Mouse (Mus musculus) adrenal gland, postnatal 36 days (tissue): Measurements from ENCODE around the gene Fam170b. TPM values are rescaled to one million over a fixed set of nuclear protein-coding genes. Genes with fewer than 3 reads are reported as not detected.

Experiments
- total RNA-seq, 2 experiments: library from RNA; stranded (reverse); gene quantifications; 2 replicates each; pipeline ENCODE4 v1.2.3; 2021

Gene Fam170b
- total RNA-seq, 2 experiments from 2014 or later: 0.33 to 0.36 TPM

Other genes starting within 250 kb of the Fam170b start
- gene Prrxl1, start 234.6 kb upstream of the Fam170b start, total RNA-seq: under 1 TPM; 0.73 to 0.76 TPM
- gene 3425401B19Rik, start 148.7 kb upstream of the Fam170b start, total RNA-seq: under 1 TPM in 1 of 2 experiments, not detected in 1; 0.10 TPM
- gene Tmem273, start 48.0 kb upstream of the Fam170b start, total RNA-seq: 1 to 10 TPM; 3.9 to 5.2 TPM
- 10 to 100 TPM; 17.3 to 17.6 TPM for gene Vstm4, start 22.8 kb downstream of the Fam170b start, total RNA-seq
- under 1 TPM; 0.50 to 0.79 TPM for gene Lrrc18, start 157.4 kb downstream of the Fam170b start, total RNA-seq